Mouse (Mus musculus) spleen, adult 2 months (tissue): ENCODE measurements around the gene Trmu.

Source experiments
- CTCF ChIP-seq: fragments of 200-500 bp; IDR thresholded peaks from 2 replicates; pipeline ENCODE4 v1.5.1; 2011; ENCODE audit warnings: mild to moderate bottlenecking, inconsistent platforms; ENCODE audit not compliant: insufficient read depth, insufficient read length, insufficient replicate concordance; ENCODE audit errors: extremely low read depth
- POLR2A ChIP-seq: fragments of 200-500 bp; IDR thresholded peaks from 2 replicates; pipeline ENCODE4 v1.6.1; 2011; ENCODE audit warnings: low read depth, low read length, inconsistent platforms

DNA sequence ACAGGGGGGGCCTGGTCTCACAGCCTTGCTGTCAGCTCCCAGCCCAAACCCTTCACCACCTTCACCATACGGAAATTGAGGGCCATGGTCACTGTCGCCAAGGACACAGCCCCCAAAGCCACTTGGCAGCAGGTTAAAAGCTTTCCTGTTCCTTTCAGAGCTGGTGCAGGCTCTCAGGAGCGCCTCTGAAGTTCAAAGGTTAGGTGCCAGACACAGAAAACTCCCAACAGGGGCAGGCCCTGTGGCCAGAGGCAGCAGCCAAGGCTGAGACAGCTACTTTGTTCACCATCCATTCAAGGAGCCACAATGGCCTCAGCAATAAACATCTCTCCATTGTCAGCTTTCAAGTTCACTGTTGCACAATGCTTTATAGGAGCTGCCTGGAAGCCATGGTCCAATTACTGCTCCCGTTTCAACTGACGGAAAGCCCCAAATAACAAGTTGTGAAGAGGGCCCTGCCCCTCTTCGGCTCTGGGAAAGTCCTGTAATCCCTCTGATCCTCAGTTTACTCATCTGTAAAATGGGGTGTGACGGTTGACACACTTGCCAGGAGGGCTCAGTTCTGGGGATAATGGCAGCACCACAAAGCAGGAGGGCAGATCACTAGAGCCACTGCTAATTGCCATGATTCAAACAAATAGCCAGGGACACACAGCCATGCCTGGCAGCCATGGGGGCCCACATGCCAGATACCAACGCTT is 40.2 kb downstream of the Trmu start:
- TF ChIP-seq POLR2A (no peak), CTCF (no peak)
